In the genomic region with DNA sequence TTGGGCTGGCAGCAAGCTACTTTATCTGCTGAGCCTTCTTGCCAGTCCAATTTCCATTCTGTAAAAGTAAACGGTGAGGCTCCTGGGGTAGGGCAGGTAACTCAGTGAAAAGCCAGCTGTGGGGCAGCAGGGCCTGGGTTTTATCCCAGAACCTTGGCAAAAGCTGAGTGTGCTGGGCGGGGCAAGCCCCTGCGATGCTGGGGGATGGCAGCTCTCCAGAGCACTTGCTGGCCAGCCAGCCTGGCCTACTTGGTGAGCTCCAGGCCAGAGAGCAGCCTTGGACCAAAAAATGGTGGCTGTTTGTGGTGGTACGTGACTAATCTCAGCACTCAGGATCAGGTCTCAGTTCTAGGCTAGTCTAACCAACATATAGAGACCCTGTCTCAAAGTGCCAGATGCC, we compare ENCODE assay signal across 20 mouse cellular contexts. TPM values are rescaled to one million over a fixed set of nuclear protein-coding genes. Genes with fewer than 3 reads are reported as not detected.
DNase-seq lines count a peak whose midpoint lies in the region; ATAC-seq and TF ChIP-seq lines count a peak whose summit lies in the region.
"Had no signal": no experiment of that assay in that cellular context is flagged by ENCODE, and none has a peak within 500 bp of the region (broad histone marks: within the 10 kb centered on the region; RNA-seq: fewer than 3 reads in every experiment).

No protein-coding gene starts in this region.

- ATAC-seq in heart, embryonic 11.5 days (replicated peaks; ENCODE audit: insufficient number of reproducible peaks, low FRiP score, low TSS enrichment), result no peak
- no peak for ATAC-seq in intestine, postnatal 0 days
- ATAC-seq: midbrain, embryonic 15.5 days had no signal

- H3K9me3 ChIP-seq in heart, embryonic 11.5 days (replicated peaks; ENCODE audit: control insufficient read depth, low read length), result no peaks in the 10 kb centered on the region
- H3K9me3 ChIP-seq in intestine, postnatal 0 days (ENCODE audit: control insufficient read depth), result no peaks in the 10 kb centered on the region
- H3K9me3 ChIP-seq: heart, embryonic 15.5 days; hindbrain, embryonic 15.5 days; midbrain, embryonic 15.5 days had no signal

- 76% methylated on average over 4 of the region's 4 CpGs for WGBS in heart, embryonic 11.5 days (ENCODE audit: insufficient replicate concordance)
- WGBS in intestine, postnatal 0 days, result 71% methylated on average over 4 of the region's 4 CpGs

- H3K4me3 ChIP-seq in heart, embryonic 11.5 days (ENCODE audit: low read depth, low read length), result no peak overlapping the region
- H3K4me3 ChIP-seq in intestine, postnatal 0 days (ENCODE audit: low read depth, low read length), result no peak overlapping the region
- H3K4me3 ChIP-seq: heart, embryonic 15.5 days; hindbrain, embryonic 15.5 days; midbrain, embryonic 15.5 days had no signal

- peaks cover 41% of the 10 kb centered on the region for H3K27me3 ChIP-seq in heart, embryonic 11.5 days (ENCODE audit: control insufficient read depth, insufficient read depth, low read length)
- peaks cover 33% of the 10 kb centered on the region for H3K27me3 ChIP-seq in intestine, postnatal 0 days (replicated peaks; ENCODE audit: control insufficient read depth, insufficient read depth, low read length)

- H3K4me2 ChIP-seq in heart, embryonic 11.5 days, result no peak overlapping the region
- no peak overlapping the region for H3K4me2 ChIP-seq in intestine, postnatal 0 days (replicated peaks; ENCODE audit: low read depth)
- H3K4me2 ChIP-seq: heart, embryonic 15.5 days; lung, embryonic 14.5 days; midbrain, embryonic 15.5 days had no signal

- H3K36me3 ChIP-seq in heart, embryonic 11.5 days (ENCODE audit: control insufficient read depth, insufficient read depth, low read length), result no peaks in the 10 kb centered on the region
- no peaks in the 10 kb centered on the region for H3K36me3 ChIP-seq in intestine, postnatal 0 days (ENCODE audit: control insufficient read depth, insufficient read depth)
- H3K36me3 ChIP-seq: heart, embryonic 15.5 days; hindbrain, embryonic 15.5 days; midbrain, embryonic 15.5 days had no signal

- peak; percentile 59 for DNase-seq in adrenal gland, postnatal 10 days
- DNase-seq in adrenal gland, adult 8-10 months, result no peak
- peak; percentile 93 for DNase-seq in heart, adult 11 months
- peak; percentile 48 for DNase-seq in ovary, postnatal 36 days (ENCODE audit: low spot score)
- no peak for DNase-seq in ovary, postnatal 10 days (ENCODE audit: low spot score)
- DNase-seq in heart, postnatal 25 days (ENCODE audit: low spot score), result peak; percentile 46
- DNase-seq: kidney, adult 18-20 months; layer of hippocampus, adult 9-11 months; lung, embryonic 14.5 days had no signal

- TF ChIP-seq CTCF in intestine, postnatal 0 days (IDR thresholded peaks at IDR 0.05; ENCODE audit: low read depth), result no peak

- intact Hi-C loops in heart, postnatal 25 days (cut with DNase I), result no loop called here

- no peak overlapping the region for H3K27ac ChIP-seq in heart, embryonic 11.5 days (ENCODE audit: low read depth, low read length)
- no peak overlapping the region for H3K27ac ChIP-seq in intestine, postnatal 0 days (ENCODE audit: low read depth, low read length)
- H3K27ac ChIP-seq: heart, embryonic 15.5 days; hindbrain, embryonic 15.5 days; midbrain, embryonic 15.5 days had no signal

- peaks cover 5% of the 10 kb centered on the region; the same call in 1 of the 2 replicates for H3K4me1 ChIP-seq in heart, embryonic 11.5 days (ENCODE audit: control insufficient read depth, insufficient read depth, low read length)
- H3K4me1 ChIP-seq in intestine, postnatal 0 days (replicated peaks; ENCODE audit: control insufficient read depth, insufficient read depth, low read length), result no peaks in the 10 kb centered on the region

- no peak overlapping the region for H3K9ac ChIP-seq in heart, embryonic 11.5 days (ENCODE audit: low read depth, low read length)
- no peak overlapping the region for H3K9ac ChIP-seq in intestine, postnatal 0 days (ENCODE audit: low read depth, low read length)
- H3K9ac ChIP-seq: heart, embryonic 15.5 days; hindbrain, embryonic 15.5 days; lung, embryonic 14.5 days; midbrain, embryonic 15.5 days had no signal

RNA-seq across cellular contexts. Expression of a gene that starts 5.6 kb away (rescaled TPM):
- total RNA-seq in adrenal gland, postnatal 10 days (2021), result 100 to 1,000 TPM in 1 of 2 experiments, 10 to 100 TPM in 1; 95.1 to 101 TPM
- total RNA-seq in adrenal gland, adult 8-10 months (2022), result 100 to 1,000 TPM; 195 to 255 (median 230) TPM
- polyA plus RNA-seq in heart, embryonic 11.5 days (2014; fragmentation: Nextera tagmentation; extraction: Ambion mirVana), result 148 and 170 TPM in 2 replicates
- total RNA-seq in heart, postnatal 25 days (2021), result 10 to 100 TPM; 26.6 to 35.3 TPM
- 109 and 111 TPM in 2 replicates for polyA plus RNA-seq in intestine, postnatal 0 days (2015; fragmentation: Nextera tagmentation; extraction: Ambion mirVana)

RNA-seq across cellular contexts. Expression of a gene that starts 18.1 kb away (rescaled TPM):
- total RNA-seq in adrenal gland, postnatal 10 days (2021), result 10 to 100 TPM; 18.5 to 29.5 TPM
- 10 to 100 TPM; 23.1 to 32.0 (median 29.0) TPM for total RNA-seq in adrenal gland, adult 8-10 months (2022)
- 4.8 and 5.3 TPM in 2 replicates for polyA plus RNA-seq in heart, embryonic 11.5 days (2014; fragmentation: Nextera tagmentation; extraction: Ambion mirVana)
- total RNA-seq in heart, postnatal 25 days (2021), result 10 to 100 TPM; 18.5 to 19.4 TPM
- polyA plus RNA-seq in intestine, postnatal 0 days (2015; fragmentation: Nextera tagmentation; extraction: Ambion mirVana), result 6.3 and 6.6 TPM in 2 replicates

RNA-seq across cellular contexts. Expression of a gene that starts 19.5 kb away (rescaled TPM):
- under 1 TPM; 0.15 to 0.42 TPM for total RNA-seq in adrenal gland, postnatal 10 days (2021)
- not detected for total RNA-seq in adrenal gland, adult 8-10 months (2022)
- polyA plus RNA-seq in heart, embryonic 11.5 days (2014; fragmentation: Nextera tagmentation; extraction: Ambion mirVana), result 0.55 and 1.3 TPM in 2 replicates
- under 1 TPM in 1 of 2 experiments, not detected in 1; 0.14 TPM for total RNA-seq in heart, postnatal 25 days (2021)
- 0.08 TPM in 1 of 2 replicates, not detected in the other for polyA plus RNA-seq in intestine, postnatal 0 days (2015; fragmentation: Nextera tagmentation; extraction: Ambion mirVana)
- total RNA-seq: left cerebral cortex, postnatal 25 days; liver, adult 2 months; megakaryocyte, adult 5-6 weeks had no signal
- polyA plus RNA-seq: cortical plate, adult 2 months; forebrain, embryonic 11.5 days; frontal cortex, adult 2 months; liver, adult 2 months had no signal

RNA-seq across cellular contexts. Expression of a gene that starts 20.2 kb away (rescaled TPM):
- 10 to 100 TPM; 14.1 to 21.4 TPM for total RNA-seq in adrenal gland, postnatal 10 days (2021)
- total RNA-seq in adrenal gland, adult 8-10 months (2022), result 10 to 100 TPM; 13.5 to 24.7 (median 20.6) TPM
- 0.90 and 1.4 TPM in 2 replicates for polyA plus RNA-seq in heart, embryonic 11.5 days (2014; fragmentation: Nextera tagmentation; extraction: Ambion mirVana)
- 10 to 100 TPM; 17.0 to 18.2 TPM for total RNA-seq in heart, postnatal 25 days (2021)
- polyA plus RNA-seq in intestine, postnatal 0 days (2015; fragmentation: Nextera tagmentation; extraction: Ambion mirVana), result 0.54 and 0.74 TPM in 2 replicates

RNA-seq across cellular contexts. Expression of a gene that starts 31.3 kb away (rescaled TPM):
- total RNA-seq in adrenal gland, postnatal 10 days (2021), result 10 to 100 TPM; 34.5 to 37.3 TPM
- 10 to 100 TPM; 54.3 to 91.2 (median 67.9) TPM for total RNA-seq in adrenal gland, adult 8-10 months (2022)
- 4.2 and 17.4 TPM in 2 replicates for polyA plus RNA-seq in heart, embryonic 11.5 days (2014; fragmentation: Nextera tagmentation; extraction: Ambion mirVana)
- total RNA-seq in heart, postnatal 25 days (2021), result 10 to 100 TPM; 17.4 to 22.8 TPM
- 85.5 and 91.5 TPM in 2 replicates for polyA plus RNA-seq in intestine, postnatal 0 days (2015; fragmentation: Nextera tagmentation; extraction: Ambion mirVana)

Comparison
In these comparisons a context has a peak if more than half of its experiments do, and no peak if none do; other contexts are left out.
1. DNase-seq: peak in adrenal gland, postnatal 10 days (single experiment), heart, adult 11 months (single experiment), ovary, postnatal 36 days (single experiment) and heart, postnatal 25 days (single experiment); none in adrenal gland, adult 8-10 months (single experiment) and ovary, postnatal 10 days (single experiment).